Mouse (Mus musculus) liver, postnatal 0 days (tissue): ENCODE data around the gene Pkm.

ENCODE experiments used
- CTCF ChIP-seq: sonication (generic); IDR thresholded peaks from 2 replicates; pipeline ENCODE4 v1.5.1; 2016; ENCODE audit warnings: antibody characterized with exemption, low read depth
- EP300 ChIP-seq: IDR thresholded peaks from 2 replicates; pipeline ENCODE4 v1.6.1; 2016; ENCODE audit warnings: antibody characterized with exemption, low read depth, mild to moderate bottlenecking

DNA sequence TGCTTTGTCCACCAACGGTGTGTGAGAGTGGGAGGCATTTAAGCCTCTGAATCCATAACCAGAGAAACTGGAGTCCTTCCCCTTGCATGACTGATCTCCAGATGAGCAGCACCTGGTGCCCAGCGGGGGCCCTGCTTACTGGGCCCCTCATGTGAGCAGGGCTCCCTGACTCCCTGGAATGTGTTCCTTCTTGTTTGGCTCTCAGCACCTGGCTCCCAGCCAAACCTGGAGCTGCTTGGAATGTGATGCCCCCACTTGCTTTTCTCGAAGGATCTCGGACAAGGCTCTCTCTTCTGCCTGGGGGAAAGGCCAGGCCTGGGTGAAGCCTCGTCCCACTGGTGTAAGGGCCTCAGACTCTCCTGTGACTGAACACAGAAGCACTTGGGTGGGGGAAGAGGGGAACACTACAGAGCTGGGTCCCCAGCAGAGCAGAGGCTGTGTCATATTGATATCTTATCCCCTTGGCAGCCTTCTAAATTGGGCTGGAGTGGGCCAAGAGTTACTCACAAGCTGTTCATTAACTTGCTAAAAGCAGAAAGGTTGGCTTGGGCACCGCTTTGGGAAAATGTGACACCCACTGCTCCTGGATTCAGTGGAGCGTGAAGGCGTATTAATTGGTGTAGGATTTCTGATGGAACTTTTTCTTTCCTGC lies 67.7 kb downstream of the Pkm start:
- TF ChIP-seq EP300 (no peak), CTCF (no peak)
